Mouse (Mus musculus) heart, postnatal 0 days (tissue): Measurements from ENCODE around the gene Ddx24.

Experiments
- CTCF ChIP-seq: IDR thresholded peaks from 2 replicates; pipeline ENCODE4 v1.5.1; 2016; ENCODE audit warnings: antibody characterized with exemption, control low read depth, low read depth
- EP300 ChIP-seq: IDR thresholded peaks from 2 replicates; pipeline ENCODE4 v1.6.1; 2016; ENCODE audit warnings: antibody characterized with exemption, low read depth

DNA sequence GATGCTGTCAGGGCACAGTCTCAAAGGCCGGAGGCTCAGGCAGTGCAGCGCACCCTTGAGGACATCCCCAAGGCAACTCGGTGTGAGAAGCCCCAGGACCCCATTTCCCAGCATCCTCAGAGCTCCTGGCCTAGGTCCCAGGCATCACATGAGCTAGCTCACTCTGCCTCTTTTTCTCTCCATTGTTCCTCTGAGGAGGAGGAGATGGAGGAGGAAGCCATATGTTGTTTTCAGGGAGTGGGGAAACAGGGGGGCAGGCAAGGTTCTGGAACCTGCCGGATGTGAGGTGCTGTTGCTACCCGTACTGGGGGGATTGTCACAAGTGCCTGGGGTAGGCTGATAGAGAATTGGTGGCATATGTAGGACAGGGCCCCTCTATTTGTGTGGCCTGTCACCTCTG, 49.5 kb downstream of the Ddx24 start:
- TF ChIP-seq CTCF (no peak), EP300 (no peak)
